Mouse (Mus musculus) mature B cell (primary cell): Measurements from ENCODE around the gene Zfyve28.

ENCODE experiments used
- in situ Hi-C: fragments of 300-500 bp; cut with MboI; formaldehyde crosslinking; loops from 2 replicates; pipeline ENCODE4 v1.14.3; 2019

Zfyve28 gene

GRCm38 (mm10) chr5:34252307-34252966 lies 35.8 kb downstream of the Zfyve28 start:
- in situ Hi-C loops, result no loop called here

- in situ Hi-C loops, result no loop called here
Measured at GRCm38 (mm10) chr5:34251794-34252193, 36.5 kb downstream of the Zfyve28 start.

DNA sequence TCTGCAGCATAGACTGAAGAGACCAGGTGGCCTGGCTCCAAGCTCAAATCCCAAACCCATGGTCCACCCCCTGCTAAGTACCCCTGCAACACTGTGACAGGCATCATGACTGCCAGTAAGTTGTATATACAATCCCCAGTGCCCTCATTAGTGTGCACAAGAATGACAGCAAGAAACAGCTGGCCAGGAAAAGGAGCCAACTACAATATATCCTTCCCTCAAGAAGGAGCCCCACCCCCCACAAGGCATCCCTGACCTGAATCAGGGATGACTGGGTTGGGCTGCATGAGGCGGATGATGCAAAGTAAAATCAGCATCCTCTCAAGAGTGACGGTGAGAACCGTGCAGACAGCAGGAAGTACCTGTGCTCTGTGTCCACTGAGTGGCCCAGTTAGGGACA lies 38.2 kb downstream of the Zfyve28 start:
- in situ Hi-C loops, result no loop called here

- in situ Hi-C loops, result no loop called here
Measured at GRCm38 (mm10) chr5:34249132-34249531, 39.1 kb downstream of the Zfyve28 start.

GRCm38 (mm10) chr5:34246443-34246842 lies 41.8 kb downstream of the Zfyve28 start:
- in situ Hi-C loops, result no loop called here

- in situ Hi-C loops, result no loop called here
Measured at GRCm38 (mm10) chr5:34243062-34243461, 45.2 kb downstream of the Zfyve28 start.

DNA sequence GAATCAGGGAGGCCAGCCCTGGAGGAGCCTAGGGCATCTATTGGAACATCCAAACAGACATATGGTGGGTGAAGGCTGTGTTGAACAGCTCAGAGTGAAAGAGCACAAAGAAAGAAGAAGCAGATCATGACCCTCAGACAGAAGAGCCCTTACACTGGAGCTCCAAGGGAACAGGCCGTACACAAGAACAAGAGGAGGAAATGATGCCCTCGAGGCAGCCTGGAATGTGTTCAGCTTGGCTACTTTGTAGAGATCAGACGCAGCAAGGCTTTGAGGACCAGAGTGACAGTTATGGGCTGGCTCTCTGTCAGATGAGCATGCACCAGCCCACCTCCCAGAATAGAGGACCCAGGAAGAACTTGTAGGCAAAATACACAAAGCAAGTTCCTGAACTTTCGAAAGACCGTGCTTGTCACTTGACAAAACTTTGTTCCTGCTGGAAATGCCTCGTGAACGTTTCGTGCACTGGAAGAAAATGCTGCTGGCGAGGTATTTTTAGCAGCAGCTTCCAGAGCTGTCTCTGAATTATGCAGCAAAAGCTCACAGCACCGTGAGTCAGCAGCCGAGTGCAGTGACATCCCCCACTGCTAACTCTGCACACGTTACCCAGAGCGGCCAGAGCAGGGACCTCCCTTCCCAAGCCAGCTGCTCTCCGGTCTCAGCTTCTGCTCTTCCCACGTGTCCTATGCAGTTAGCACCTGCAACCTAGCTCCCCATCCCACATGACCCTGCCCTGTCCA lies 45.9 kb downstream of the Zfyve28 start:
- in situ Hi-C loops, result no loop called here

DNA sequence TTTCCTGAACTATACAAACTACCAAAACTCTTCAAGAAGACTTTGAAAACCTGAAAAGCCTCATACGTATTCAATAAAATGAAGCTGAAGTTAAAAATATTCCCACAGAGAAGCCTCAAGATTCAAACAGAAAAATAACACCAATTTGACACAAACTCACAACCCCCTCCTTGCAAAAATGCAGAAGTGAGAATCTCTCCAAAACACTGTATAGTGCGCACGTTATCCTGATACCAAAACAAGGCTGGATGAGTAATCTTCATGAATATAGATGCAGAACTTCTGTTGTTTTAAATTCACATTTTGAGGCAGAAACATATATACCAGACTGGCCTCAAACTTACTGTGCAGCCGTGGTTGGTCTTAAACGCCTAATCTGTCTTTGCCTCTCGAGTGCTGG lies 49.8 kb downstream of the Zfyve28 start:
- in situ Hi-C loops, result no loop called here

GRCm38 (mm10) chr5:34235898-34236420 lies 52.3 kb downstream of the Zfyve28 start:
- in situ Hi-C loops, result no loop called here

DNA sequence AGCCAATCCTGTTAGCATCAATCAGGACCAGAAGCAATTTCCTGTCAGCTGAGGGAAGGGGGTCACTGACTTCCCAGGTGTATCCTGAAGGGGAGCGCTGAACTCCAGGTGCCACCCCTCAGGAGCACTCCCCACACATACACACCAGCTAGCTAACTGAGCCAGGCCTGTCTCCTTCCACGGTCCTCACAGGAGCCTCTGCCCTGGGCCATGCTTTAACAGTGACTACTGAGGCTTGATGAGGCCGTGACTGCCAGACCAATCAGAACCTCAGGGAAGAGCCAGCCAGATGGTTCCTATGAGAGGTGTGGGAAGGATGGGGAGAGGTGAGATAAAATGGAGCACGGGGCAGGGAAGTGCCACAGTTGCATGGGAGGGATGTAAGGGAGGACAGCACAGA lies 53.2 kb downstream of the Zfyve28 start:
- in situ Hi-C loops, result no loop called here

- in situ Hi-C loops, result no loop called here
Measured at GRCm38 (mm10) chr5:34233221-34233515, 55.1 kb downstream of the Zfyve28 start.

DNA sequence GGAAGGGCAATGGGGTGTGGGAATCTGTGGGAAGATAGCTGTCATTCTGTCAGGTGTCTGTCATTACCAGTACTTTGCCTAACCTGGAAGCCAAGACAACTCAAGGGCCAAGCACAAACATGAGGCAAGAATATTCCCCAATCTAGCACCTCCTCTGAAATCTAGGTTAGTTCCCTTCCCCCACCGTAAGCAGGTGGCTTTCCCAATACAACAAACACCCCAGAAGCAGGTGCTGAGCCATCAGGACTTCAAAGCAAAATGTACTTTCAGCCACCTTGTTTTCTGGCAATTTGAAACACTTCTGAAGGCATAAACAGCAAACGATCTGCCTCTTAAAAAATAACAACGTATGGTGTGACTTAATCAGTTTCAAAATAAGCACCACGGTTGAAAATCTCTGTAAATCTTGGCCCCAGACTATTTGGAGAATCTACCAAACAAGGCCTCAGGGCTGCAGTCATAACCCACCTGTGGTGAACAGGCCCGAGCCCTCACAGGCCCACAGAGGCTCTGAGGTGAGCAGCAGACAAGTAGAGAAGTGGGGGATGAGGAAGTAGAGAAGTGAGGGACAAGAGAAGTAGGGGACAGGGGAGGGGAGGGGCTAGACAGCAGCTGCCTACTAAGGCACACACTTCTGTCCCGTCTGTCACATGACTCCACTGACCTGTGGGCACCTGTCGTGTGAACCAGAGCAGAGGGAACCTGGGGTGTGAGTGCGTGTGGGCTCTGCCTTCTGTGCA lies 55.6 kb downstream of the Zfyve28 start:
- in situ Hi-C loops, result no loop called here

- in situ Hi-C loops, result no loop called here
Measured at GRCm38 (mm10) chr5:34231901-34232300, 56.3 kb downstream of the Zfyve28 start.

- in situ Hi-C loops, result no loop called here
Measured at GRCm38 (mm10) chr5:34230599-34231485, 57.4 kb downstream of the Zfyve28 start.

DNA sequence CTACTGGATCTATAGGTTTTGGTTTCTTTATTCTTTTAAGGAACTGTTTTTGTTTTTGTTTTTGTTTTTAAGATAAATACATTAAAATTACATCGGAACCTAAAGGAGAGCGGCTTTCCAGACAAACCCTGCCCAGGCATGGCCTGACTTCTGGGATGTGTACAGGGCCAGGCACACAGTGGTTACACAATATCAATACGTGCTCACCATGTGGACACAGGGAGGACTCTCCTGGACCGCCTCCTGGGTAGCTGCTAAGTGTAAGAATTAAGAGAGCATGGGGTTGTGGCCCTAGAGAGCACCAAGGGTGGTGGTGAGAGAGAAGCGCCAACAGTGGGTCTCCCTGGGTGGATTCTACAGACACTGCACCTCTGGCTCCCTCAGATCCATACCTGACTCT lies 58.7 kb downstream of the Zfyve28 start:
- in situ Hi-C loops, result no loop called here

DNA sequence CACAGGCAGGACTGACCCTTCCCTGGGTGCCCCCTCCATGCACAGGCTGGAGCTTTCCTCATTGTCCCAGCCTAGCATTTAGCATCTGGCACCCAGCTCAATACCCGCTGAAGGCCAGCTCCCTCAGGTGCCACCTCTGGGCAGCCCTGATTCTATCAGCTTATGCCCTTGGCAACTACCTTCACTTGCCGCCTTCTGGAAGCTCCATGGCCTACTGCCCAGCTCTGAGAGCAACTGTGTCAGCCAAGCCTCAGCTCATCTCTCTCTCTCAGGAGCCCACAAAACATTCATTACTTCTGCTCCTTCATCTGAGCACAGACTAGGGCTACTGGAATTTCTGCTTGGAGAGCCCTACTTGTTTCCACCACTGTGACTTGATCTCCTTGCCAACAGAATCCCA lies 62.7 kb downstream of the Zfyve28 start:
- in situ Hi-C loops, result no loop called here

- in situ Hi-C loops, result no loop called here
Measured at GRCm38 (mm10) chr5:34224515-34224914, 63.7 kb downstream of the Zfyve28 start.

GRCm38 (mm10) chr5:34220001-34220400 lies 68.2 kb downstream of the Zfyve28 start:
- in situ Hi-C loops, result no loop called here

DNA sequence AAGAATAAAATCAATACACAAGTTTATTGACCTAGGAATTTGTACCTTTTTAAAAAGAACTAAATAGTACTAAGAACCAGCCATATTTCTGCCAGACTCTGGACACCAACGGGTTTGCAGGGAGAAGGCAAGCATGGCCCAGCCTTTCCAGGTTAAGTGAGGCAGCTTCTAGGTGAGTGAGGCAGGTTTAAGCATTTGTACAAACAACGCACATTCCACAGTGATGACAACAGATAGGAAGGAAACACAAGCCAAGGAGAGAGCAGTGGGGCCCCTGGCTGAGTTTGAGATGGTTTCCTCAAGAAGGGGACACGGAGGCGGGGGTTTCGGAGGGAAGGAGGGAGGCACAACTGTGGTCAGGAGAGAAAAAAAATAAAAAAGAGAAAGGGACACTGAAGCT lies 69.6 kb downstream of the Zfyve28 start:
- in situ Hi-C loops, result no loop called here

GRCm38 (mm10) chr5:34217756-34218155 lies 70.5 kb downstream of the Zfyve28 start:
- in situ Hi-C loops, result no loop called here

GRCm38 (mm10) chr5:34216025-34216424 lies 72.2 kb downstream of the Zfyve28 start:
- in situ Hi-C loops, result no loop called here

GRCm38 (mm10) chr5:34213659-34214058 lies 74.6 kb downstream of the Zfyve28 start:
- in situ Hi-C loops, result no loop called here
